Comparison of ENCODE assay signal across 20 mouse cellular contexts in the genomic region with DNA sequence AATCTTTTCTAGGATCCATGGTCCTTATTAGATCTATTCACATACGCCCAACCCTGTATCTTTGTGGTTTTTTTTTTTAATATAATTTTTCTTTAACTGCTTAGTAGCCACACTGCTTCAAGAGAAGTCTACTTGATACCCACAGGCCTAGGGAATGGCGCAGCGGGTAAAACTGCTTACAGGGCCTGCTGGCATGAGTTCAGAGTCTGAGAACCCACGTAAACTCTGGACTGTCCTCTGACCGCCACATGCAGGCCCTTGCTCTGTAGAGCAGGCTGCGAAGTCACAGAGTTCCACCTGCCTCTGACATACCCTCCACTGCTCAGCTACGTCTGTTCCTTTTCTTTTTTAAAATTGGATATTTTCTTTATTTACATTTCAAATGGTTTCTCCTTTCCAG. TPM values are rescaled to one million over a fixed set of nuclear protein-coding genes. Genes with fewer than 3 reads are reported as not detected.
"Had no signal": no experiment of that assay in that cellular context is flagged by ENCODE, and none has a peak within 500 bp of the region (broad histone marks: within the 10 kb centered on the region; RNA-seq: fewer than 3 reads in every experiment).

No protein-coding gene starts in this region.

- H3K27ac ChIP-seq: hindbrain, embryonic 15.5 days; limb, embryonic 12.5 days; limb, embryonic 15.5 days; liver, embryonic 14.5 days; midbrain, embryonic 12.5 days; neural tube, embryonic 13.5 days; stomach, postnatal 0 days had no signal

- H3K9ac ChIP-seq: hindbrain, embryonic 15.5 days; limb, embryonic 12.5 days; limb, embryonic 15.5 days; liver, embryonic 14.5 days; midbrain, embryonic 12.5 days; neural tube, embryonic 13.5 days had no signal

- H3K4me1 ChIP-seq: hindbrain, embryonic 15.5 days; limb, embryonic 12.5 days; limb, embryonic 15.5 days; midbrain, embryonic 12.5 days; neural tube, embryonic 13.5 days had no signal

- H3K27me3 ChIP-seq: hindbrain, embryonic 15.5 days; limb, embryonic 12.5 days; limb, embryonic 15.5 days; midbrain, embryonic 12.5 days; neural tube, embryonic 13.5 days had no signal

- H3K9me3 ChIP-seq: hindbrain, embryonic 15.5 days; limb, embryonic 15.5 days; neural tube, embryonic 13.5 days had no signal

- H3K36me3 ChIP-seq: hindbrain, embryonic 15.5 days; limb, embryonic 12.5 days; limb, embryonic 15.5 days; midbrain, embryonic 12.5 days; neural tube, embryonic 13.5 days had no signal

- H3K4me2 ChIP-seq: hindbrain, embryonic 15.5 days; limb, embryonic 12.5 days; limb, embryonic 15.5 days; midbrain, embryonic 12.5 days; neural tube, embryonic 13.5 days had no signal

- H3K4me3 ChIP-seq: hindbrain, embryonic 15.5 days; limb, embryonic 12.5 days; limb, embryonic 15.5 days; midbrain, embryonic 12.5 days; myocyte; neural tube, embryonic 13.5 days had no signal

- ATAC-seq: intestine, postnatal 0 days; midbrain, embryonic 16.5 days had no signal

- DNase-seq: left cerebral cortex, postnatal 4 days; lung, adult 2 months; lung, postnatal 14 days; lung, postnatal 4 days; retina, postnatal 1 day; thymus, adult 2 months; thymus, postnatal 14 days; thymus, postnatal 4 days had no signal

RNA-seq across cellular contexts. Expression of a gene that starts 0.8 kb away (rescaled TPM):
- polyA plus RNA-seq: hindbrain, embryonic 15.5 days; intestine, embryonic 14.5 days; intestine, postnatal 0 days; limb, embryonic 15.5 days; midbrain, embryonic 12.5 days; midbrain, embryonic 16.5 days; myocyte; neural tube, embryonic 13.5 days; stomach, embryonic 14.5 days had no signal

RNA-seq across cellular contexts. Expression of a gene that starts 29.4 kb away (rescaled TPM):
- polyA plus RNA-seq: myocyte had no signal
